Mouse (Mus musculus) forebrain, embryonic 15.5 days (tissue): Measurements from ENCODE around the gene Tph2. TPM values are rescaled to one million over a fixed set of nuclear protein-coding genes. Genes with fewer than 3 reads are reported as not detected.
A peak's percentile ranks its signal among the peaks of the same experiment; 100 is the strongest.
"Not testable (repeated sequence)": the region's sequence is repeated elsewhere in the genome, so short reads cannot be mapped to it uniquely, and the experiment has no call there.

Experiments
- ATAC-seq: fragments of 200-750 bp; cut with Nextera tagmentation; replicated peaks from 2 replicates; pipeline ENCODE4 v1.8.0; 2017; ENCODE audit warnings: mild to moderate bottlenecking, moderate TSS enrichment, moderate library complexity
- H3K27ac ChIP-seq: fragments of 300-500 bp; sonication (generic); replicated peaks from 2 replicates; pipeline ENCODE4 v1.5.1; 2015; ENCODE audit warnings: mild to moderate bottlenecking, inconsistent platforms
- H3K27me3 ChIP-seq: fragments of 300-500 bp; sonication (generic); 2 replicates; pipeline ENCODE4 v1.6.1; 2015; ENCODE audit warnings: inconsistent platforms
- H3K36me3 ChIP-seq: fragments of 300-500 bp; sonication (generic); 2 replicates; pipeline ENCODE4 v1.6.1; 2015; ENCODE audit warnings: mild to moderate bottlenecking, inconsistent platforms
- H3K4me1 ChIP-seq: fragments of 300-500 bp; sonication (generic); 2 replicates; pipeline ENCODE4 v1.6.1; 2015; ENCODE audit warnings: inconsistent platforms
- H3K4me2 ChIP-seq: fragments of 300-500 bp; sonication (generic); replicated peaks from 2 replicates; pipeline ENCODE4 v1.6.1; 2015; ENCODE audit warnings: mild to moderate bottlenecking, inconsistent platforms
- H3K4me3 ChIP-seq: fragments of 300-500 bp; sonication (generic); 2 replicates; pipeline ENCODE4 v1.5.1; 2015; ENCODE audit warnings: mild to moderate bottlenecking, inconsistent platforms
- H3K9ac ChIP-seq: fragments of 300-500 bp; sonication (generic); replicated peaks from 2 replicates; pipeline ENCODE4 v1.6.1; 2015; ENCODE audit warnings: mild to moderate bottlenecking, inconsistent platforms
- H3K9me3 ChIP-seq: fragments of 300-500 bp; sonication (generic); 2 replicates; pipeline ENCODE4 v1.6.1; 2016; ENCODE audit warnings: inconsistent platforms
- WGBS: fragments of 180-500 bp; shearing (Covaris S2); methylation state at CpG from one replicate; pipeline ENCODE4 v1.1.7; 2015; ENCODE audit warnings: mixed read lengths; 5-methylcytosine and 5-hydroxymethylcytosine counted together
- polyA plus RNA-seq: library from polyadenylated mRNA; unstranded; fragments of >200 nt; fragmentation: Nextera tagmentation; extraction: Ambion mirVana; gene quantifications from 2 replicates; pipeline ENCODE4 v1.2.1, GENCODE M21; 2015

The Tph2 gene
- 0.11 and 0.33 TPM in 2 replicates for polyA plus RNA-seq

- 6% methylated on average over 9 of the region's 9 CpGs for WGBS
- no peak within 1 kb of the TSS for H3K4me3 ChIP-seq
- no peaks in the 10 kb centered on the region for H3K27me3 ChIP-seq
- no peak within 1 kb of the TSS for H3K27ac ChIP-seq
- no peaks in the 10 kb centered on the region for H3K36me3 ChIP-seq
- no peak within 1 kb of the TSS for H3K4me2 ChIP-seq
- no peak within 1 kb of the TSS for H3K9ac ChIP-seq
- H3K9me3 ChIP-seq: no peaks in the 10 kb centered on the region
- H3K4me1 ChIP-seq: peaks cover 6% of the 10 kb centered on the region; the same call in 1 of the 2 replicates
- ATAC-seq: peak; percentile 79
Measured at GRCm38 (mm10) chr10:115184697-115185096, at the start of gene Tph2. Gene Tph2, minus strand, starts transcription at chr10:115185022.

- no peaks in the 10 kb centered on the region for H3K4me1 ChIP-seq
- 90% methylated on average over 3 of the region's 3 CpGs for WGBS
- H3K27ac ChIP-seq: no peak overlapping the region
- H3K4me3 ChIP-seq: no peak overlapping the region
- peaks cover 37% of the 10 kb centered on the region for H3K36me3 ChIP-seq
- no peaks in the 10 kb centered on the region for H3K9me3 ChIP-seq
- no peak for ATAC-seq
- no peaks in the 10 kb centered on the region for H3K27me3 ChIP-seq
- H3K9ac ChIP-seq: no peak overlapping the region
- no peak overlapping the region for H3K4me2 ChIP-seq
Measured at GRCm38 (mm10) chr10:115233798-115234197, 49.0 kb upstream of the Tph2 start.

GRCm38 (mm10) chr10:115232513-115232912 lies 47.7 kb upstream of the Tph2 start:
- 90% methylated on average over 3 of the region's 3 CpGs for WGBS
- Histone ChIP-seq H3K9me3 (no peaks in the 10 kb centered on the region), H3K4me1 (no peaks in the 10 kb centered on the region), H3K9ac (no peak overlapping the region), H3K4me2 (no peak overlapping the region), H3K27me3 (no peaks in the 10 kb centered on the region), H3K4me3 (no peak overlapping the region), H3K36me3 (peaks cover 24% of the 10 kb centered on the region), H3K27ac (no peak overlapping the region)
- no peak for ATAC-seq

- ATAC-seq: no peak
- no peaks in the 10 kb centered on the region for H3K4me1 ChIP-seq
- no peaks in the 10 kb centered on the region for H3K27me3 ChIP-seq
- peaks cover 16% of the 10 kb centered on the region for H3K36me3 ChIP-seq
- no peak overlapping the region for H3K27ac ChIP-seq
- H3K9me3 ChIP-seq: no peaks in the 10 kb centered on the region
- H3K9ac ChIP-seq: no peak overlapping the region
- H3K4me3 ChIP-seq: no peak overlapping the region
- whole genome bisulfite sequencing: 88% methylated on average over 9 of the region's 9 CpGs
- no peak overlapping the region for H3K4me2 ChIP-seq
Measured at GRCm38 (mm10) chr10:115229023-115229422, 44.2 kb upstream of the Tph2 start.

GRCm38 (mm10) chr10:115226586-115226985 lies 41.8 kb upstream of the Tph2 start:
- H3K36me3 ChIP-seq: peaks cover 10% of the 10 kb centered on the region; the same call in 1 of the 2 replicates
- H3K27me3 ChIP-seq: no peaks in the 10 kb centered on the region
- ATAC-seq: no peak

GRCm38 (mm10) chr10:115223845-115224244 lies 39.0 kb upstream of the Tph2 start:
- 92% methylated on average over 3 of the region's 3 CpGs for WGBS
- Histone ChIP-seq H3K4me1 (no peaks in the 10 kb centered on the region), H3K9me3 (no peaks in the 10 kb centered on the region), H3K36me3 (peaks cover 12% of the 10 kb centered on the region), H3K4me2 (no peak overlapping the region), H3K9ac (no peak overlapping the region), H3K4me3 (no peak overlapping the region), H3K27ac (no peak overlapping the region), H3K27me3 (no peaks in the 10 kb centered on the region)
- no peak for ATAC-seq

More at GRCm38 (mm10) chr10:115226586-115226985, 41.8 kb upstream of the Tph2 start:
- H3K4me1 ChIP-seq: no peaks in the 10 kb centered on the region
- no peak overlapping the region for H3K4me2 ChIP-seq
- 88% methylated on average over 7 of the region's 7 CpGs for WGBS
- no peak overlapping the region for H3K4me3 ChIP-seq
- H3K9ac ChIP-seq: no peak overlapping the region
- no peaks in the 10 kb centered on the region for H3K9me3 ChIP-seq
- H3K27ac ChIP-seq: no peak overlapping the region

- no peak overlapping the region for H3K27ac ChIP-seq
- no peaks in the 10 kb centered on the region for H3K27me3 ChIP-seq
- no peaks in the 10 kb centered on the region for H3K4me1 ChIP-seq
- no peak overlapping the region for H3K9ac ChIP-seq
- 93% methylated on average over 11 of the region's 11 CpGs for WGBS
- ATAC-seq: no peak
- no peak overlapping the region for H3K4me2 ChIP-seq
- H3K4me3 ChIP-seq: no peak overlapping the region
- H3K9me3 ChIP-seq: no peaks in the 10 kb centered on the region
- peaks cover 43% of the 10 kb centered on the region for H3K36me3 ChIP-seq
Measured at GRCm38 (mm10) chr10:115212916-115213580, 28.2 kb upstream of the Tph2 start.

GRCm38 (mm10) chr10:115205825-115206224 lies 21.0 kb upstream of the Tph2 start:
- no peak overlapping the region for H3K4me3 ChIP-seq
- H3K9me3 ChIP-seq: no peaks in the 10 kb centered on the region
- no peak overlapping the region for H3K9ac ChIP-seq
- H3K27ac ChIP-seq: no peak overlapping the region
- H3K36me3 ChIP-seq: peaks cover 20% of the 10 kb centered on the region
- ATAC-seq: no peak
- no peaks in the 10 kb centered on the region for H3K27me3 ChIP-seq
- no peak overlapping the region for H3K4me2 ChIP-seq
- WGBS: 88% methylated on average over 3 of the region's 3 CpGs
- no peaks in the 10 kb centered on the region for H3K4me1 ChIP-seq

- Histone ChIP-seq H3K27me3 (no peaks in the 10 kb centered on the region), H3K36me3 (peaks cover 23% of the 10 kb centered on the region), H3K4me3 (no peak overlapping the region), H3K9ac (no peak overlapping the region), H3K27ac (no peak overlapping the region), H3K4me1 (no peaks in the 10 kb centered on the region), H3K4me2 (no peak overlapping the region), H3K9me3 (no peaks in the 10 kb centered on the region)
- ATAC-seq: no peak
- WGBS: 93% methylated on average over 1 of the region's 1 CpGs
Measured at GRCm38 (mm10) chr10:115205284-115205683, 20.5 kb upstream of the Tph2 start.

GRCm38 (mm10) chr10:115191214-115191613 lies 6.4 kb upstream of the Tph2 start:
- no peaks in the 10 kb centered on the region for H3K36me3 ChIP-seq
- no peak overlapping the region for H3K4me3 ChIP-seq
- 41% methylated on average over 7 of the region's 7 CpGs for WGBS
- H3K9ac ChIP-seq: no peak overlapping the region
- ATAC-seq: peak; percentile 75
- H3K27ac ChIP-seq: no peak overlapping the region
- no peaks in the 10 kb centered on the region for H3K9me3 ChIP-seq
- no peaks in the 10 kb centered on the region for H3K27me3 ChIP-seq
- no peak overlapping the region for H3K4me2 ChIP-seq
- 0 out of 2 replicates have a peak, but pooled peaks cover 5% of the 10 kb centered on the region for H3K4me1 ChIP-seq

GRCm38 (mm10) chr10:115187390-115187789 lies 2.6 kb upstream of the Tph2 start:
- Histone ChIP-seq H3K27me3 (no peaks in the 10 kb centered on the region), H3K4me3 (no peak overlapping the region), H3K9me3 (no peaks in the 10 kb centered on the region), H3K27ac (no peak overlapping the region), H3K36me3 (no peaks in the 10 kb centered on the region), H3K4me2 (no peak overlapping the region), H3K4me1 (peaks cover 11% of the 10 kb centered on the region; the same call in 1 of the 2 replicates), H3K9ac (no peak overlapping the region)
- ATAC-seq: no peak
- WGBS: 79% methylated on average over 1 of the region's 1 CpGs

GRCm38 (mm10) chr10:115181034-115181433 lies 3.8 kb downstream of the Tph2 start:
- 64% methylated on average over 3 of the region's 3 CpGs for WGBS
- Histone ChIP-seq H3K4me1 (peaks cover 7% of the 10 kb centered on the region), H3K9me3 (no peaks in the 10 kb centered on the region), H3K4me2 (no peak overlapping the region), H3K36me3 (no peaks in the 10 kb centered on the region), H3K27ac (no peak overlapping the region), H3K9ac (no peak overlapping the region), H3K4me3 (no peak overlapping the region), H3K27me3 (no peaks in the 10 kb centered on the region)
- ATAC-seq: no peak

GRCm38 (mm10) chr10:115178019-115178418 lies 6.8 kb downstream of the Tph2 start:
- not testable (repeated sequence) for H3K9me3 ChIP-seq, H3K9ac ChIP-seq, H3K27ac ChIP-seq, H3K36me3 ChIP-seq, H3K27me3 ChIP-seq, H3K4me2 ChIP-seq, ATAC-seq, H3K4me3 ChIP-seq
- H3K4me1 ChIP-seq: peaks cover 24% of the 10 kb centered on the region
- 68% methylated on average over 6 of the region's 6 CpGs for WGBS
